Mouse (Mus musculus) liver, adult 2 months (tissue): ENCODE results near the gene 1700001P01Rik.

Experiments
- CTCF ChIP-seq: fragments of 200-500 bp; IDR thresholded peaks from 2 replicates; pipeline ENCODE4 v1.5.1; 2011; ENCODE audit warnings: low read depth, low read length, control low read depth
- POLR2A ChIP-seq: fragments of 200-500 bp; IDR thresholded peaks from 2 replicates; pipeline ENCODE4 v1.6.1; 2011; ENCODE audit warnings: low read length, control low read depth; ENCODE audit not compliant: insufficient read depth; ENCODE audit errors: extremely low read depth

- TF ChIP-seq POLR2A: no peak
- no peak for TF ChIP-seq CTCF
These were observed 35.3 kb upstream of the 1700001P01Rik start for GRCm38 (mm10) chr11:97810970-97811369.
